Mouse (Mus musculus): ENCODE results near the gene Nrxn2. TPM values are rescaled to one million over a fixed set of nuclear protein-coding genes. Genes with fewer than 3 reads are reported as not detected.

Nrxn2 gene
- total RNA-seq, 1 experiment: 9.5 TPM

GRCm38 (mm10) chr19:6547801-6548200 lies 129.3 kb downstream of the Nrxn2 start:
- H3K27ac ChIP-seq (ENCODE audit: insufficient read depth, low read depth, low read length, poor library complexity, severe bottlenecking): no peak overlapping the region

GRCm38 (mm10) chr19:6548431-6549410 lies 130.2 kb downstream of the Nrxn2 start:
- Histone ChIP-seq H3K9ac (ENCODE audit: insufficient read depth, low read depth, low read length, poor library complexity, severe bottlenecking) (no peak overlapping the region), H3K9me3 (ENCODE audit: control insufficient read depth, insufficient read depth, low read depth, low read length) (no peaks in the 10 kb centered on the region), H3K36me3 (ENCODE audit: control insufficient read depth, insufficient read depth, low read length, poor library complexity, severe bottlenecking) (no peaks in the 10 kb centered on the region), H3K27ac (ENCODE audit: insufficient read depth, low read depth, low read length, poor library complexity, severe bottlenecking) (no peak overlapping the region), H3K4me1 (ENCODE audit: control insufficient read depth in 2 of 2, insufficient read depth in 2 of 2, low read length in 2 of 2, poor library complexity in 1 of 2) (no peaks in the 10 kb centered on the region), H3K4me3 (ENCODE audit: insufficient read depth in 1 of 2, low read depth in 1 of 2, low read length in 2 of 2, poor library complexity in 1 of 2, severe bottlenecking in 1 of 2) (no peak overlapping the region)
- no peak for DNase-seq (ENCODE audit: low read depth, low spot score)
- in situ Hi-C loops (cut with MboI; ENCODE audit: low sequenced_read_pairs in 2 of 2, unreplicated experiment in 2 of 2): no loop called here
- TF ChIP-seq CHD2 (IDR thresholded peaks at IDR 0.05; ENCODE audit: low read depth, low read length): no peak
- no peak for TF ChIP-seq ZC3H11A (IDR thresholded peaks at IDR 0.05; ENCODE audit: borderline replicate concordance, low read depth, low read length)
- TF ChIP-seq ZNF384 (IDR thresholded peaks at IDR 0.05; ENCODE audit: low read depth, low read length): no peak
- no peak for TF ChIP-seq MAFK (IDR thresholded peaks at IDR 0.05; ENCODE audit: insufficient read depth, low read depth, low read length)
- TF ChIP-seq HCFC1 (IDR thresholded peaks at IDR 0.05; ENCODE audit: borderline replicate concordance, insufficient read depth, low read length): no peak

More at GRCm38 (mm10) chr19:6547801-6548200, 129.3 kb downstream of the Nrxn2 start:
- no peaks in the 10 kb centered on the region for H3K4me1 ChIP-seq (ENCODE audit: control insufficient read depth in 2 of 2, insufficient read depth in 2 of 2, low read length in 2 of 2, poor library complexity in 1 of 2)
- no peaks in the 10 kb centered on the region for H3K36me3 ChIP-seq (ENCODE audit: control insufficient read depth, insufficient read depth, low read length, poor library complexity, severe bottlenecking)
- no peak overlapping the region for H3K9ac ChIP-seq (ENCODE audit: insufficient read depth, low read depth, low read length, poor library complexity, severe bottlenecking)
- in situ Hi-C loops (cut with MboI; ENCODE audit: low sequenced_read_pairs in 2 of 2, unreplicated experiment in 2 of 2): no loop called here
- H3K9me3 ChIP-seq (ENCODE audit: control insufficient read depth, insufficient read depth, low read depth, low read length): no peaks in the 10 kb centered on the region
- no peak for DNase-seq (ENCODE audit: low read depth, low spot score)
- no peak overlapping the region for H3K4me3 ChIP-seq (ENCODE audit: insufficient read depth in 1 of 2, low read depth in 1 of 2, low read length in 2 of 2, poor library complexity in 1 of 2, severe bottlenecking in 1 of 2)
- TF ChIP-seq MAFK (IDR thresholded peaks at IDR 0.05; ENCODE audit: insufficient read depth, low read depth, low read length) (no peak), ZNF384 (IDR thresholded peaks at IDR 0.05; ENCODE audit: low read depth, low read length) (no peak), CHD2 (IDR thresholded peaks at IDR 0.05; ENCODE audit: low read depth, low read length) (no peak), ZC3H11A (IDR thresholded peaks at IDR 0.05; ENCODE audit: borderline replicate concordance, low read depth, low read length) (no peak), HCFC1 (IDR thresholded peaks at IDR 0.05; ENCODE audit: borderline replicate concordance, insufficient read depth, low read length) (no peak)

- Histone ChIP-seq H3K9me3 (ENCODE audit: control insufficient read depth, insufficient read depth, low read depth, low read length) (no peaks in the 10 kb centered on the region), H3K36me3 (ENCODE audit: control insufficient read depth, insufficient read depth, low read length, poor library complexity, severe bottlenecking) (no peaks in the 10 kb centered on the region), H3K4me1 (ENCODE audit: control insufficient read depth in 2 of 2, insufficient read depth in 2 of 2, low read length in 2 of 2, poor library complexity in 1 of 2) (no peaks in the 10 kb centered on the region), H3K27ac (ENCODE audit: insufficient read depth, low read depth, low read length, poor library complexity, severe bottlenecking) (no peak overlapping the region), H3K4me3 (ENCODE audit: insufficient read depth in 1 of 2, low read depth in 1 of 2, low read length in 2 of 2, poor library complexity in 1 of 2, severe bottlenecking in 1 of 2) (no peak overlapping the region), H3K9ac (ENCODE audit: insufficient read depth, low read depth, low read length, poor library complexity, severe bottlenecking) (no peak overlapping the region)
- in situ Hi-C loops (cut with MboI; ENCODE audit: low sequenced_read_pairs in 2 of 2, unreplicated experiment in 2 of 2): no loop called here
- no peak for DNase-seq (ENCODE audit: low read depth, low spot score)
- no peak for TF ChIP-seq CHD2 (IDR thresholded peaks at IDR 0.05; ENCODE audit: low read depth, low read length)
- TF ChIP-seq HCFC1 (IDR thresholded peaks at IDR 0.05; ENCODE audit: borderline replicate concordance, insufficient read depth, low read length): no peak
- no peak for TF ChIP-seq MAFK (IDR thresholded peaks at IDR 0.05; ENCODE audit: insufficient read depth, low read depth, low read length)
- TF ChIP-seq ZC3H11A (IDR thresholded peaks at IDR 0.05; ENCODE audit: borderline replicate concordance, low read depth, low read length): no peak
- no peak for TF ChIP-seq ZNF384 (IDR thresholded peaks at IDR 0.05; ENCODE audit: low read depth, low read length)
Observed at GRCm38 (mm10) chr19:6549566-6549965, 131.0 kb downstream of the Nrxn2 start.

GRCm38 (mm10) chr19:6551215-6551614 lies 132.7 kb downstream of the Nrxn2 start:
- in situ Hi-C loops (cut with MboI; ENCODE audit: low sequenced_read_pairs in 2 of 2, unreplicated experiment in 2 of 2): no loop called here
- H3K27ac ChIP-seq (ENCODE audit: insufficient read depth, low read depth, low read length, poor library complexity, severe bottlenecking): no peak overlapping the region
- H3K4me3 ChIP-seq (ENCODE audit: insufficient read depth in 1 of 2, low read depth in 1 of 2, low read length in 2 of 2, poor library complexity in 1 of 2, severe bottlenecking in 1 of 2): no peak overlapping the region
- no peaks in the 10 kb centered on the region for H3K36me3 ChIP-seq (ENCODE audit: control insufficient read depth, insufficient read depth, low read length, poor library complexity, severe bottlenecking)
- no peak for DNase-seq (ENCODE audit: low read depth, low spot score)
- H3K9me3 ChIP-seq (ENCODE audit: control insufficient read depth, insufficient read depth, low read depth, low read length): no peaks in the 10 kb centered on the region
- no peak for TF ChIP-seq MAFK (IDR thresholded peaks at IDR 0.05; ENCODE audit: insufficient read depth, low read depth, low read length)
- no peak for TF ChIP-seq CHD2 (IDR thresholded peaks at IDR 0.05; ENCODE audit: low read depth, low read length)
- no peak overlapping the region for H3K9ac ChIP-seq (ENCODE audit: insufficient read depth, low read depth, low read length, poor library complexity, severe bottlenecking)
- H3K4me1 ChIP-seq (ENCODE audit: control insufficient read depth in 2 of 2, insufficient read depth in 2 of 2, low read length in 2 of 2, poor library complexity in 1 of 2): no peaks in the 10 kb centered on the region
